Mouse (Mus musculus) brain, embryonic 14.5 days (tissue): Measurements from ENCODE around the gene Fcho1.

Experiments
- CTCF ChIP-seq: fragments of 200-500 bp; IDR thresholded peaks from 2 replicates; pipeline ENCODE4 v1.5.1; 2012; ENCODE audit warnings: inconsistent platforms, mild to moderate bottlenecking, moderate library complexity, borderline replicate concordance; ENCODE audit not compliant: insufficient read depth, insufficient read length; ENCODE audit errors: extremely low read depth
- POLR2A ChIP-seq: fragments of 200-500 bp; IDR thresholded peaks from 2 replicates; pipeline ENCODE4 v1.6.1; 2012; ENCODE audit warnings: mild to moderate bottlenecking, inconsistent platforms, borderline replicate concordance; ENCODE audit not compliant: poor library complexity, insufficient read depth, insufficient read length, severe bottlenecking; ENCODE audit errors: extremely low read depth

DNA sequence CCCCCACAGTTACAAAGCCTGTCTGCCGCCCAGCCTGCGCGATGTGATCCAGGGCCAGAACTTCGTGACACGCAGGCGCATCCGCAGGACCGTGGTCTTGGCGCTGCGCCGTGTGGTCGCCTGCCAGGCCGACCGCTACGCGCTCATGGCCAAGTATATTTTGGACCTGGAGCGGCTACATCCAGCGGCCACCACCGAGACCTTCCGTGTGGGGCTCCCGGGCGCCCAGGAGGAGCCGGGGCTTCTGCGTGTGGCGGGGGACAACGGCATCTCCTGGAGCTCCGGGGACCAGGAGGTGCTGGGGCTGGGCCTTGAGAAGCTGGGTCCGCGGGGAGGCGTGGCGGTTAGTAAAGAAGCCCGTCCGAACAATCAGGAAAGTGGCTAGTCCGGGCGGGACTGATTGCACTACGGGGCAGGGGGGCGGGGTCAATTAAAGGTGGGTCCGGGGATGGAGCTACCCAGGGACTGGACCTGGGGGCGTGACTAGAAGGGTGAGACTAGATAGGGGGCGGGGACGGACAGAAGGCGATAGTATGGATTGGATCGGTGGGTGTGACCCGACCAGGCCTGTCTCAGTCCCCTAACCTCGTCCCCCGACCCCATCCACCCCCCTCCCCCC lies 45.9 kb downstream of the Fcho1 start:
- no peak for TF ChIP-seq CTCF
- TF ChIP-seq POLR2A = no peak
